Mouse (Mus musculus): ENCODE data around the gene Vmp1. TPM values are rescaled to one million over a fixed set of nuclear protein-coding genes. Genes with fewer than 3 reads are reported as not detected.

Gene Vmp1
- polyA plus RNA-seq, 1 experiment from 2014 or later: 222 TPM

GRCm38 (mm10) chr11:86629941-86630340 lies 53.7 kb downstream of the Vmp1 start:
- Histone ChIP-seq H3K9me3 (replicated peaks; ENCODE audit: low read length) (no peaks in the 10 kb centered on the region), H3K27me3 (ENCODE audit: insufficient read depth, low read length) (no peaks in the 10 kb centered on the region), H3K4me3 (replicated peaks; ENCODE audit: low read depth, low read length) (no peak overlapping the region), H3K9ac (ENCODE audit: low read depth, low read length) (no peak overlapping the region), H3K27ac (no peak overlapping the region), H3K4me1 (replicated peaks; ENCODE audit: insufficient read depth, low read length) (no peaks in the 10 kb centered on the region), H3K4me2 (ENCODE audit: low read length) (no peak overlapping the region), H3K36me3 (ENCODE audit: insufficient read depth, low read length) (peaks cover 3% of the 10 kb centered on the region; the same call in 1 of the 2 replicates)
- TF ChIP-seq CTCF (IDR thresholded peaks at IDR 0.05; ENCODE audit: low read depth): no peak
- ATAC-seq (replicated peaks; ENCODE audit: low FRiP score, low read depth) (no peak), DNase-seq (ENCODE audit: low spot score) (no peak)
- WGBS: 80% methylated on average over 7 of the region's 7 CpGs

DNA sequence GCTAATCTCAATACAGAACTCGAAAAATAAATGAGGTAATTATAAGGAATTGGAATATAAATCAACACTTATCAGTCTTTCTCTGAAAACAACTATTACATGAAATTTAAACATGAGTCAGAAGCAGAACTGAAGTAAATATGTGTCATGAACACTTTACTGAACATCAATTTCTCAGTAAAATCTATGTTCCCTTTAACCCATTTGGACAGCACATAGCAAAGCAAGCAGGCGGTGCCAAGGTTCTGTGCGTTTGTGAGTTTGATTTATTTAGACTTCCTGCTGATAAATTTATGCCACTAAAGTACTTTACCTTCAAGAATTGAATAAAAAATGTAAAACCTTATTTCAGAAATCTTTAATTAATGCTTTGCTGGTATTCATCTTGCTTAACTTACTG lies 54.2 kb downstream of the Vmp1 start:
- no peak overlapping the region for H3K9ac ChIP-seq (ENCODE audit: low read depth, low read length)
- ATAC-seq (replicated peaks; ENCODE audit: low FRiP score, low read depth) (no peak), DNase-seq (ENCODE audit: low spot score) (no peak)
- no peak overlapping the region for H3K4me3 ChIP-seq (replicated peaks; ENCODE audit: low read depth, low read length)
- H3K4me2 ChIP-seq (ENCODE audit: low read length): no peak overlapping the region
- H3K9me3 ChIP-seq (replicated peaks; ENCODE audit: low read length): no peaks in the 10 kb centered on the region
- TF ChIP-seq CTCF (IDR thresholded peaks at IDR 0.05; ENCODE audit: low read depth): no peak
- no peaks in the 10 kb centered on the region for H3K27me3 ChIP-seq (ENCODE audit: insufficient read depth, low read length)
- no peaks in the 10 kb centered on the region for H3K4me1 ChIP-seq (replicated peaks; ENCODE audit: insufficient read depth, low read length)
- no peak overlapping the region for H3K27ac ChIP-seq
- H3K36me3 ChIP-seq (ENCODE audit: insufficient read depth, low read length): peaks cover under 1% of the 10 kb centered on the region; the same call in 1 of the 2 replicates
- WGBS: 51% methylated on average over 3 of the region's 3 CpGs

- WGBS: 49% methylated on average over 2 of the region's 2 CpGs
- Histone ChIP-seq H3K36me3 (ENCODE audit: insufficient read depth, low read length) (no peaks in the 10 kb centered on the region), H3K4me3 (replicated peaks; ENCODE audit: low read depth, low read length) (no peak overlapping the region), H3K9me3 (replicated peaks; ENCODE audit: low read length) (no peaks in the 10 kb centered on the region), H3K27me3 (ENCODE audit: insufficient read depth, low read length) (no peaks in the 10 kb centered on the region), H3K4me2 (ENCODE audit: low read length) (no peak overlapping the region), H3K4me1 (replicated peaks; ENCODE audit: insufficient read depth, low read length) (no peaks in the 10 kb centered on the region), H3K27ac (no peak overlapping the region), H3K9ac (ENCODE audit: low read depth, low read length) (no peak overlapping the region)
- ATAC-seq (replicated peaks; ENCODE audit: low FRiP score, low read depth): no peak
- TF ChIP-seq CTCF (IDR thresholded peaks at IDR 0.05; ENCODE audit: low read depth): no peak
- DNase-seq (ENCODE audit: low spot score): no peak
Measured at GRCm38 (mm10) chr11:86628448-86628847, 55.2 kb downstream of the Vmp1 start.

GRCm38 (mm10) chr11:86627649-86628048 lies 56.0 kb downstream of the Vmp1 start:
- no peaks in the 10 kb centered on the region for H3K4me1 ChIP-seq (replicated peaks; ENCODE audit: insufficient read depth, low read length)
- no peak overlapping the region for H3K4me2 ChIP-seq (ENCODE audit: low read length)
- no peak overlapping the region for H3K9ac ChIP-seq (ENCODE audit: low read depth, low read length)
- TF ChIP-seq CTCF (IDR thresholded peaks at IDR 0.05; ENCODE audit: low read depth): 0 out of 2 replicates have a peak, but pooled peaks have one; percentile 18
- no peak for DNase-seq (ENCODE audit: low spot score)
- H3K27me3 ChIP-seq (ENCODE audit: insufficient read depth, low read length): no peaks in the 10 kb centered on the region
- no peaks in the 10 kb centered on the region for H3K9me3 ChIP-seq (replicated peaks; ENCODE audit: low read length)
- no peak for ATAC-seq (replicated peaks; ENCODE audit: low FRiP score, low read depth)
- H3K36me3 ChIP-seq (ENCODE audit: insufficient read depth, low read length): no peaks in the 10 kb centered on the region
- H3K4me3 ChIP-seq (replicated peaks; ENCODE audit: low read depth, low read length): no peak overlapping the region
- H3K27ac ChIP-seq: no peak overlapping the region

DNA sequence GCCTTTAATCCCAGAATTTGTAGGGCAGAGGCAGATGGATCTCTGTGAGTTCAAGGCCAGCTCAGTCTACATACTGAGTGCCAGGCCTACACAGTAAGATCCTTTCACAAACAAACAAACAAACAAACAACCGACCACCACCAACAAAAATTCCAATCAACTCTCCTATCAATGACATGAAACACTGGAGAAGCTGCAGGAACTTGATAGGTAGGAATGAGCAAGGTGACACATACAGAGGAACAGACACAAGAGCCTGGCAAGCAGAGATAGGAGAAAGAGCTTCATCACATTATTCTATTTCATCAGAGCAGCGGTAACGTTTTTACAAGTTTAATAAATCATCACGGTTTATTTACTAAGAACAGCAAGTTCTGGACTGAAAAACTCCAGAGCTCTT lies 56.9 kb downstream of the Vmp1 start:
- H3K36me3 ChIP-seq (ENCODE audit: insufficient read depth, low read length): no peaks in the 10 kb centered on the region
- no peaks in the 10 kb centered on the region for H3K9me3 ChIP-seq (replicated peaks; ENCODE audit: low read length)
- no peaks in the 10 kb centered on the region for H3K4me1 ChIP-seq (replicated peaks; ENCODE audit: insufficient read depth, low read length)
- 74% methylated on average over 4 of the region's 4 CpGs for WGBS
- TF ChIP-seq CTCF (IDR thresholded peaks at IDR 0.05; ENCODE audit: low read depth): no peak
- no peak overlapping the region for H3K9ac ChIP-seq (ENCODE audit: low read depth, low read length)
- DNase-seq (ENCODE audit: low spot score) (no peak), ATAC-seq (replicated peaks; ENCODE audit: low FRiP score, low read depth) (no peak)
- H3K27me3 ChIP-seq (ENCODE audit: insufficient read depth, low read length): no peaks in the 10 kb centered on the region
- H3K27ac ChIP-seq: no peak overlapping the region
- H3K4me2 ChIP-seq (ENCODE audit: low read length): no peak overlapping the region
- no peak overlapping the region for H3K4me3 ChIP-seq (replicated peaks; ENCODE audit: low read depth, low read length)

DNA sequence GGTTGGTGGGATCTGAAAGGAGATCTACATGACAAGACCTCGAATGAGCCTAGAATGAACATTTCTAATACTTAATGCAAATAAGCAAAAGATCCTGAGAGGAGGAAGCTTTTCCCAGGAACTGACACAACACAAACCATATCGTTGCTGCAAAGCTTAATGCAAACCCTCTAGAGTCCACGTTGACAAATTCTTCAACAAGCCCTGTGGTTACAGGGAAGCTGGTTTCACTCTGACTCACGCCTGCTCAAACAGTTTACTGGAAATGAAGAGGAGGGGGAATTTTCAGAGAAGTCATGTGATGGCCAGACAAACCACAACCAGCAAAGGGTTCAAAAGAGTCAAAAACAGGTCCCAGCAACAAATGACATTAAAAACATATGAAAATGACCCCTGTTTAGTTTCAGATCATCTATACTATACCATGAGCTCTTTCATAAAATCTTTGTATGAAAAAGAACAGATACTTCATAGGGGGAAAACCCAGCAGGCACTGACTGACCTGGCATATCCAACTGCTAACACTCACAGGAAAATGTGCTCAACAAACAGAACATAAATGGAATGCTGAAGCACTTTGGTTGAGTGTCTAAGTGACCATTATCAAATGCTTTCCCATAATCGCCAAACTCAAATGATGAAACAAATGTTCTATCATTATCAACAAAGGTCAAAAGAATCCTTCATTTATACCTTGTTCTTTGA lies 59.2 kb downstream of the Vmp1 start:
- DNase-seq (ENCODE audit: low spot score) (peak; percentile 38), ATAC-seq (replicated peaks; ENCODE audit: low FRiP score, low read depth) (no peak)
- WGBS: 79% methylated on average over 5 of the region's 5 CpGs
- Histone ChIP-seq H3K27me3 (ENCODE audit: insufficient read depth, low read length) (no peaks in the 10 kb centered on the region), H3K9me3 (replicated peaks; ENCODE audit: low read length) (no peaks in the 10 kb centered on the region), H3K36me3 (ENCODE audit: insufficient read depth, low read length) (no peaks in the 10 kb centered on the region), H3K4me1 (replicated peaks; ENCODE audit: insufficient read depth, low read length) (no peaks in the 10 kb centered on the region), H3K4me2 (ENCODE audit: low read length) (no peak overlapping the region), H3K9ac (ENCODE audit: low read depth, low read length) (no peak overlapping the region), H3K4me3 (replicated peaks; ENCODE audit: low read depth, low read length) (no peak overlapping the region), H3K27ac (no peak overlapping the region)
- TF ChIP-seq CTCF (IDR thresholded peaks at IDR 0.05; ENCODE audit: low read depth): no peak

Data from kidney, postnatal 0 days (tissue).